Mouse (Mus musculus): ENCODE results near the gene Phgr1. TPM values are rescaled to one million over a fixed set of nuclear protein-coding genes. Genes with fewer than 3 reads are reported as not detected.

Gene Phgr1
- polyA plus RNA-seq, 1 experiment from 2014 or later: not detected

- no peaks in the 10 kb centered on the region for H3K36me3 ChIP-seq
- no peak for ATAC-seq (ENCODE audit: insufficient number of reproducible peaks, insufficient read depth, low FRiP score, low TSS enrichment)
- no peak overlapping the region for H3K9ac ChIP-seq
- no peak overlapping the region for H3K4me3 ChIP-seq
- H3K9me3 ChIP-seq: no peaks in the 10 kb centered on the region
- 0 out of 2 replicates have a peak, but pooled peaks cover 3% of the 10 kb centered on the region for H3K27me3 ChIP-seq
- H3K27ac ChIP-seq: no peak overlapping the region
- peaks cover 9% of the 10 kb centered on the region; the same call in 1 of the 2 replicates for H3K4me1 ChIP-seq
- WGBS: 45% methylated on average over 5 of the region's 5 CpGs
- no peak overlapping the region for H3K4me2 ChIP-seq (replicated peaks)
Observed at GRCm38 (mm10) chr2:118783093-118783492, 10.5 kb downstream of the Phgr1 start.

DNA sequence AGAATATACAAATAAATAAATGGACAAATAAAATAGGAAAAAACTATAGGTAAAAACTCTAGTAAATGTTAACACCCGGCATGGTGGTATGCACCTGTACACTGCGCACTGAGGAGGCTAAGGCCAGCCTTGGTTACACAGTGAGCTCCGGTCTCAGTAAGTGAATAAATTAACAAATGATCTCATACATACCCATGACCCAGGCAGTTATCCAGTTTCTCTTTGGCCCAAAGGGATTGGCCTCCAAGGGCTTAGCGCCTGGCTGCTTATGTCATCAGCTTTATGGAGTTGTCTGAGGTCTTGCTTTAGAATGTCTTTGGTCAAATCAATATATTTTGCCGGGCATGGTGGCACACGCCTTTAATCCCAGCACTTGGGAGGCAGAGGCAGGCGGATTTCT lies 11.1 kb downstream of the Phgr1 start:
- no peaks in the 10 kb centered on the region for H3K9me3 ChIP-seq
- no peak overlapping the region for H3K4me2 ChIP-seq (replicated peaks)
- H3K36me3 ChIP-seq: no peaks in the 10 kb centered on the region
- H3K4me1 ChIP-seq: peaks cover 9% of the 10 kb centered on the region; the same call in 1 of the 2 replicates
- no peak overlapping the region for H3K4me3 ChIP-seq
- H3K27ac ChIP-seq: no peak overlapping the region
- no peak overlapping the region for H3K9ac ChIP-seq
- WGBS: 91% methylated on average over 7 of the region's 7 CpGs
- H3K27me3 ChIP-seq: 0 out of 2 replicates have a peak, but pooled peaks cover 3% of the 10 kb centered on the region
- no peak for ATAC-seq (ENCODE audit: insufficient number of reproducible peaks, insufficient read depth, low FRiP score, low TSS enrichment)

DNA sequence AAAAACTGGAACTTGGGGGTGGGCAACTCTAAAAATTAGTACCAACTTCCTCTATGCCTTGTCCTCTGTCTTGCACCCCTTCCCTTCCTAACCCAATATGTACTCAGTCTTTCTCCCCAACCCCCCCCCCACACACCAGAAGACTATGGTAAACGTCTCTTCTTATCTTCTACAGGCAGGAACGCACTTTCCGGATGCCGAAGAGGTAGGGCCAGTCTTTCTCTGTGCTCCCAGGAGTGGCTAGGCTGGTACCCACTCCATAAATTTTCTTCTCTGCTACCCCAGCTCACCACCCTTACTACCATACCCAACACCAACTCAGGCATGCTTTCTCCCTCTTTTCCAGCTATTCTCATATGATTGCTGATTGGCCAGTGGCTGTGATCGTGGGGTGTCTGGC lies 14.0 kb downstream of the Phgr1 start:
- Histone ChIP-seq H3K27ac (no peak overlapping the region), H3K36me3 (no peaks in the 10 kb centered on the region), H3K4me1 (peaks cover 11% of the 10 kb centered on the region; the same call in 1 of the 2 replicates), H3K9ac (no peak overlapping the region), H3K4me2 (replicated peaks) (no peak overlapping the region), H3K4me3 (no peak overlapping the region), H3K9me3 (no peaks in the 10 kb centered on the region), H3K27me3 (peaks cover 22% of the 10 kb centered on the region)
- ATAC-seq (ENCODE audit: insufficient number of reproducible peaks, insufficient read depth, low FRiP score, low TSS enrichment): no peak
- WGBS: 89% methylated on average over 5 of the region's 5 CpGs

GRCm38 (mm10) chr2:118789501-118789900 lies 16.9 kb downstream of the Phgr1 start:
- Histone ChIP-seq H3K9ac (no peak overlapping the region), H3K36me3 (no peaks in the 10 kb centered on the region), H3K4me1 (peaks cover 11% of the 10 kb centered on the region; the same call in 1 of the 2 replicates), H3K4me3 (no peak overlapping the region), H3K4me2 (replicated peaks) (no peak overlapping the region), H3K27ac (no peak overlapping the region), H3K9me3 (no peaks in the 10 kb centered on the region), H3K27me3 (peaks cover 22% of the 10 kb centered on the region)
- 90% methylated on average over 11 of the region's 11 CpGs for WGBS
- no peak for ATAC-seq (ENCODE audit: insufficient number of reproducible peaks, insufficient read depth, low FRiP score, low TSS enrichment)

GRCm38 (mm10) chr2:118790221-118790550 lies 17.6 kb downstream of the Phgr1 start:
- WGBS: 54% methylated on average over 12 of the region's 12 CpGs
- Histone ChIP-seq H3K27me3 (peaks cover 22% of the 10 kb centered on the region), H3K9ac (no peak overlapping the region), H3K27ac (no peak overlapping the region), H3K36me3 (no peaks in the 10 kb centered on the region), H3K9me3 (no peaks in the 10 kb centered on the region), H3K4me3 (0 out of 2 replicates have a peak overlapping the region, but pooled peaks have one; percentile 15), H3K4me2 (replicated peaks) (peak overlapping the region; percentile 39), H3K4me1 (peaks cover 11% of the 10 kb centered on the region; the same call in 1 of the 2 replicates)
- no peak for ATAC-seq (ENCODE audit: insufficient number of reproducible peaks, insufficient read depth, low FRiP score, low TSS enrichment)

- peaks cover 11% of the 10 kb centered on the region; the same call in 1 of the 2 replicates for H3K4me1 ChIP-seq
- no peaks in the 10 kb centered on the region for H3K9me3 ChIP-seq
- peak overlapping the region; percentile 15; the same call in 1 of the 2 replicates for H3K4me3 ChIP-seq
- no peaks in the 10 kb centered on the region for H3K36me3 ChIP-seq
- H3K27me3 ChIP-seq: peaks cover 22% of the 10 kb centered on the region
- WGBS: 23% methylated on average over 44 of the region's 44 CpGs
- no peak overlapping the region for H3K9ac ChIP-seq
- H3K4me2 ChIP-seq (replicated peaks): peak overlapping the region; percentile 39
- H3K27ac ChIP-seq: no peak overlapping the region
- ATAC-seq (ENCODE audit: insufficient number of reproducible peaks, insufficient read depth, low FRiP score, low TSS enrichment): 0 out of 2 replicates have a peak, but pooled peaks have one; percentile 43
Observed at GRCm38 (mm10) chr2:118790551-118791525, 18.3 kb downstream of the Phgr1 start.

GRCm38 (mm10) chr2:118791591-118792258 lies 19.2 kb downstream of the Phgr1 start:
- Histone ChIP-seq H3K4me3 (no peak overlapping the region), H3K9ac (no peak overlapping the region), H3K27me3 (peaks cover 22% of the 10 kb centered on the region), H3K36me3 (no peaks in the 10 kb centered on the region), H3K9me3 (no peaks in the 10 kb centered on the region), H3K4me1 (peaks cover 11% of the 10 kb centered on the region; the same call in 1 of the 2 replicates), H3K27ac (no peak overlapping the region), H3K4me2 (replicated peaks) (no peak overlapping the region)
- no peak for ATAC-seq (ENCODE audit: insufficient number of reproducible peaks, insufficient read depth, low FRiP score, low TSS enrichment)
- 94% methylated on average over 26 of the region's 26 CpGs for WGBS

GRCm38 (mm10) chr2:118792259-118792613 lies 19.7 kb downstream of the Phgr1 start:
- H3K4me1 ChIP-seq: peaks cover 11% of the 10 kb centered on the region; the same call in 1 of the 2 replicates
- peaks cover 22% of the 10 kb centered on the region for H3K27me3 ChIP-seq
- no peak overlapping the region for H3K9ac ChIP-seq
- no peak overlapping the region for H3K4me2 ChIP-seq (replicated peaks)
- no peaks in the 10 kb centered on the region for H3K9me3 ChIP-seq
- ATAC-seq (ENCODE audit: insufficient number of reproducible peaks, insufficient read depth, low FRiP score, low TSS enrichment): no peak
- no peak overlapping the region for H3K27ac ChIP-seq
- H3K36me3 ChIP-seq: no peaks in the 10 kb centered on the region
- H3K4me3 ChIP-seq: no peak overlapping the region
- 76% methylated on average over 4 of the region's 4 CpGs for WGBS

GRCm38 (mm10) chr2:118793636-118794035 lies 21.1 kb downstream of the Phgr1 start:
- Histone ChIP-seq H3K4me3 (no peak overlapping the region), H3K36me3 (no peaks in the 10 kb centered on the region), H3K9me3 (no peaks in the 10 kb centered on the region), H3K27me3 (peaks cover 22% of the 10 kb centered on the region), H3K4me1 (peaks cover 11% of the 10 kb centered on the region; the same call in 1 of the 2 replicates), H3K4me2 (replicated peaks) (no peak overlapping the region), H3K9ac (no peak overlapping the region), H3K27ac (no peak overlapping the region)
- WGBS: 78% methylated on average over 4 of the region's 4 CpGs
- no peak for ATAC-seq (ENCODE audit: insufficient number of reproducible peaks, insufficient read depth, low FRiP score, low TSS enrichment)

GRCm38 (mm10) chr2:118802542-118803118 lies 30.1 kb downstream of the Phgr1 start:
- Histone ChIP-seq H3K27ac (no peak overlapping the region), H3K36me3 (no peaks in the 10 kb centered on the region), H3K9me3 (no peaks in the 10 kb centered on the region), H3K9ac (no peak overlapping the region), H3K4me2 (replicated peaks) (no peak overlapping the region), H3K27me3 (no peaks in the 10 kb centered on the region), H3K4me3 (no peak overlapping the region), H3K4me1 (no peaks in the 10 kb centered on the region)
- ATAC-seq (ENCODE audit: insufficient number of reproducible peaks, insufficient read depth, low FRiP score, low TSS enrichment): no peak
- 74% methylated on average over 4 of the region's 4 CpGs for WGBS

- H3K9ac ChIP-seq: no peak overlapping the region
- no peaks in the 10 kb centered on the region for H3K4me1 ChIP-seq
- no peaks in the 10 kb centered on the region for H3K9me3 ChIP-seq
- no peaks in the 10 kb centered on the region for H3K36me3 ChIP-seq
- 68% methylated on average over 2 of the region's 2 CpGs for WGBS
- no peak overlapping the region for H3K4me3 ChIP-seq
- no peak overlapping the region for H3K27ac ChIP-seq
- ATAC-seq (ENCODE audit: insufficient number of reproducible peaks, insufficient read depth, low FRiP score, low TSS enrichment): no peak
- no peaks in the 10 kb centered on the region for H3K27me3 ChIP-seq
- no peak overlapping the region for H3K4me2 ChIP-seq (replicated peaks)
Observed at GRCm38 (mm10) chr2:118804474-118804873, 31.9 kb downstream of the Phgr1 start.
